Mouse (Mus musculus): ENCODE measurements around the gene Fscn2.
A peak's percentile ranks its signal among the peaks of the same experiment; 100 is the strongest.

Gene Fscn2

DNA sequence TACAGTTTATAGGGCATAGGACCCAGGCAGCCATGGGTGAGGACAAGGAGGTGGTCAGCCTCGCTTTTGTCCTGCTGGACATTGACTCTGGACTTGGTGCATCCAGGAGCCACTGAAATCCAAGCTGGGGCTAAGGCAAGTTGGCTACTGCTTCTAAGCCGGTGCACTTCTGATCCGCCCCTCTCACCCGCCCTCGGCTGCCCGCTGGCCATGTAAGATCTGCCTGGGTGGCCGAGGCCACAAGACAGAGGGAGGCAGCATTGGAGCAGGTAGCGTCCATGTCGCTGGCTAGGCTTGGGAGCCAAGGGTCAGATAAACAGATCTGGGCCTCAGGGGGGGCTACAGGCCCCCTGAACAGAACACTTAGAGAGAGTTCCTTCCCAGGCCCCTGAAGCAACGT, at the start of gene Fscn2:
TSS of gene Fscn2 (plus strand) at position 240 of the 400 bp plus-strand sequence.
- DNase-seq = no peak

GRCm38 (mm10) chr11:120311561-120311960, 49.8 kb upstream of the Fscn2 start:
- DNase-seq = peak; percentile 26 to 41

DNA sequence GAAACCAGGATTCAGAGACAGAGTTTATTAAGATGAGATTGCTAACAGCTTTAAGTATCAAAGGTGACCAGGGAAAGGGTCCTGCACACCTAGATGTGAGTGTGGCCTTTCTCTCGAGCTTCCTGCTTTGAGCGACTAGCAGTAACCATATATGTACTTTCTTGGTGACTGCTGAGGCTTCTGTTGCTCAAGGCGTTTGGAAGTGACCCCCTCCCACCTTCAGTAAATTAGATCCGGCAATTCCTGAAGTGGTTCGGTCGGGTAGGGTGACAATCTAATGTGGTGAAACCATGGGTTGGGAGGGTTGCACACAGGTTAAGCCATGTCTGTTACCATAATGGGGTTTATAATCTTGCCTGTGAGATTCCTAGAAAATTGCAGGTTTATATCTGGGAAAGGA, 49.3 kb upstream of the Fscn2 start:
- DNase-seq = peak in 1 of 2 experiments; percentile 16

- DNase-seq = peak in 1 of 2 experiments; percentile 8
Observed at GRCm38 (mm10) chr11:120313906-120314685, 47.2 kb upstream of the Fscn2 start.

- DNase-seq = peak; percentile 70 to 71
Observed at GRCm38 (mm10) chr11:120314721-120315415, 46.5 kb upstream of the Fscn2 start.

- DNase-seq = peak; percentile 78 to 79
Observed at GRCm38 (mm10) chr11:120315416-120315761, 45.9 kb upstream of the Fscn2 start.

GRCm38 (mm10) chr11:120315832-120316689, 45.3 kb upstream of the Fscn2 start:
- peak; percentile 93 to 96 for DNase-seq

DNA sequence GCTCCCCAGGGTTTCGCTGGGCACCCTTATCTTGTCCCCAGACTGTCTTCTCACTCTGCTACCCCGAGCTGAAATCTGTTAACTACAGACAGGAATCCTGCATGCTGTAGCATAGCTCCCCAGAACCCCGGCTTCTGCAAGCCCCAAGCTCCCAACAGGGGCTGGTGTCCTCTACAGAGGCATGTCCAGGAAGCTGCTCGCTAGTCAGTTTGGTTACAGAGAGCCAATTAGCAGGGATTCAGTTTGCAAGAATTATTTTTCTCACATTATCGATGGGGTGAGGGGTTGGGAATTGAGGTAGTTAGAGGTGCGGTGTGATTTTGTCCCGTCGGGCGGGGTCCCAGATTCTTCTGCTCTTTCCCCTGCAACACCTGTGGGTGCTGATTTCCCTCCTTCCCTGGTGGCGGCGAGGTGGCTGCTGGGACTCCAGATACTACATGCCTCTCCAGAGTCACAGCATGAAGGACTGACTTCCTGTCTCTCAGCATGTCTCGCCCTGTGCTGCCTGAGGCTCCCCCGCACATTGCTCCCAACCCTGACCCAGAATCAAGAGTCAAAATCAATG, 44.6 kb upstream of the Fscn2 start:
- no peak for DNase-seq

GRCm38 (mm10) chr11:120317456-120317855, 43.9 kb upstream of the Fscn2 start:
- DNase-seq = no peak

- DNase-seq = no peak
Observed at GRCm38 (mm10) chr11:120319310-120319709, 42.0 kb upstream of the Fscn2 start.

DNA sequence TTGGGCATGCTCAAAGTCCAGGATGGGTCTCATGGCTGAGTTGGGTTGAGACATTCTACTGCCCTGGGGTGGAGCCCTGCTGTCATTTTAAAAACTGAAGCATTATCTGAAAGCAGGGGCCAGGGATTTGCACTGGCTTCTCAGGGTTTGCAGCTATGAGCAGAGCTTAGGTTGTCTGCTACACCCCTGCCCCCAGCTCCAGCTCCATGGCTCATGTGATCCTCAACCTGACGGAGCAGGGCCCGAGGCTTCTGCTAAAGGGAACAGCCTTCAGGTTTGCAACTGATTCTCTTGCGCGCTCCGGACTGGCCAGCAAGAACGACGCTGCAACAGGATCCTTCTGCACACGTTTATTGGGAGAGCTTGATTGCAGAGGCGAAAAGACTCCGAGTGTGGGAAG, 41.2 kb upstream of the Fscn2 start:
- DNase-seq = no peak

DNA sequence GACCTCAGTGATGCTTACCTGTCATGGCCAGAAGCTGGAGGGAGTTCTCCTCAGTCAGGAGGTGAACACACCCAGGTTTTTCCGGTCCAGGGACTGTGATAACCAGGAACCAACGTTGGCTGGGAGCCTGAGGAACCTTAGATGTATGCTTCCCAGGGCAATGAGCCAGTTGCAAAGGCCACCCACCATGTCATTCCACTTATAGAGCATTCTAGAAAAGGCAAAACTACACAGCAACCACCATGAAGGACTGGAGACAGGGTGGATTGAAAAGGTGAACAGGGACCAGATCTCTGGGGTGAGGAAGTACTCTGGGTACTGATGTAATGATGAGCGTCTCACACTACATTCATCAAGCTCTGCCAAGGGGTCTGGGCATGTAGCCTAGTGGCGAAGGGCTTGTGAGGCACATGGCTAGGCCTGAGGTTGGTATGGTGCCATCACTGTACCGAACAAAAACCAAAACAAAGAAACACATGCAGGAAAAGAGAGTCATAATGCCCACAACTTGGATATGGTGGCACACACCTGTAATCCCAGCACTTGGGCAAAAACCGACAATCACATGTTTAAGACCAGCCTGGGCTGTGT, 25.8 kb upstream of the Fscn2 start:
- peak; percentile 77 to 85 for DNase-seq

DNA sequence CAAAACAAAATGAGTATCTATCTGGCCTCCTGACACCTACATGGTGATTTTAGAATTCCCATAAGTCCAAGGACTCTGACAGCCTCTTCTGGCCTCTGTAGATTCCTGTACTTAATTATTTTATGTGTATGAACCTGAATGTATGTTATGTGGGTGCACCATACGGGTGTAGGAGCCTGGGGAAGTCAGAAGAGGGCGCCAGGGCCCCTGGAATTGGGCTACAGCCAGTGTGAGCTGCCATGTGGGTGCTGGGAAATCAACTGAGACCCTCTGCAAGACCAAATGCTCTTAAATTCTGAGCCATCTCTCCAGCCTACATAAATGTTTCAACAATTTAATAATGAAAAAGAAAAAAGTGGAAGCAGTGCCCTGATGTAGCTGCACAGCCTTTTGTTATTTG, 23.9 kb upstream of the Fscn2 start:
- no peak for DNase-seq

DNA sequence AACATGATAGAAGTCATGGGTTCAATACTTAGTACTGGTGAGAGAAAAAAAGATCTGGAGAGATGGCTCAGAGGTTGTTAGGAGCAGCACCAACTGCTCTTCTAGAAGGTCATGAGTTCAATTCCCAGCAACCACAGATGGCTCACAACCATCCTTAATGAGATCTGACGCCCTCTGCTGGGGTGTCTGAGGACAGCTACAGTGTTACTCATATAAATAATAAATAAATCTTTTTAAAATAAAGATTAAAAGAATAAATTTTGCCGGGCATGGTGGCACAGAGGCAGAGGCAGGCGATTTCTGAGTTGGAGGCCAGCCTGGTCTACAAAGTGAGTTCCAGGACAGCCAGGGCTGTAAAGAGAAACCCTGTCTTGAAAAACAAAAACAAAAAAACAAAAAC, 22.5 kb upstream of the Fscn2 start:
- peak in 1 of 2 experiments; percentile 6 for DNase-seq

- no peak for DNase-seq
Observed at GRCm38 (mm10) chr11:120339978-120340513, 21.3 kb upstream of the Fscn2 start.

GRCm38 (mm10) chr11:120341661-120342060, 19.7 kb upstream of the Fscn2 start:
- no peak for DNase-seq

GRCm38 (mm10) chr11:120342656-120343160, 18.6 kb upstream of the Fscn2 start:
- DNase-seq = no peak

DNA sequence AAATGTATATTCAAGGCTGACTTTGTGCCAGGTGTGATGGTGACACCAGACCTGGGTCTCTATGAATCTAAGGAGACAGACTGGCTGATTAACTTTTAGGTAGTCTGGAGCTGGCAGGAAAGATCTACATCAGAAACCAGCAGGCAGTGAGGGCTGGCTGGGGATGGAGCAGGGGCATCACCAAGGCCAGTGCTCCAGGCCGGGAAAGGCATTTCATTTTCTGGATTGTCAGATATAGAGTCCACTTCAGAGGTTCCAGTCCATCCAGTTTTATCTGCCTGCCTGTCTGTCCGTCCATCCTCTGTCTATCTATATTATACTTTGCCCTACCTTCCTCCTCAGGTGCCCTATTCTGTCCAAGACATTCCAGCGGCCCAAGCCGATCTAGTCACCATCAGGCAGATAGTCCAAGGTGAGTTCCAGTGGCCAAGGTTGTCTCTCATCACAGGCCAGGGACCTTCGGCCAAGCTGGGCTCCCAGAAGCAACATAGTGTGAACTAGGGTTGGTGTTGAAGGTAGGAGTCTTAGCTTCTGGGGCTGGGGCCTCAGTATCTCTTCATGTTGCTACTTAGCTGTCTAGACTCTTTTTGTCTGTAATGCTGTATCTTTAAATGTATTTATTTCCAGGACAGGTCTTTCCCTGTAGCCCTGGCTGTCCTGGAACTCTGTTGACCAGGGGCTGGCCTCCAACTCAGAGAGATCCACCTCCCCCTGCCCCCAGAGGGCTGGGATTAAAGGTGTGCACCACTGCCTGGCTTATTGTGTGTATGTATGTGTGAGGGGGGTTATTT, 17.6 kb upstream of the Fscn2 start:
- DNase-seq = peak in 1 of 2 experiments; percentile 28

DNA sequence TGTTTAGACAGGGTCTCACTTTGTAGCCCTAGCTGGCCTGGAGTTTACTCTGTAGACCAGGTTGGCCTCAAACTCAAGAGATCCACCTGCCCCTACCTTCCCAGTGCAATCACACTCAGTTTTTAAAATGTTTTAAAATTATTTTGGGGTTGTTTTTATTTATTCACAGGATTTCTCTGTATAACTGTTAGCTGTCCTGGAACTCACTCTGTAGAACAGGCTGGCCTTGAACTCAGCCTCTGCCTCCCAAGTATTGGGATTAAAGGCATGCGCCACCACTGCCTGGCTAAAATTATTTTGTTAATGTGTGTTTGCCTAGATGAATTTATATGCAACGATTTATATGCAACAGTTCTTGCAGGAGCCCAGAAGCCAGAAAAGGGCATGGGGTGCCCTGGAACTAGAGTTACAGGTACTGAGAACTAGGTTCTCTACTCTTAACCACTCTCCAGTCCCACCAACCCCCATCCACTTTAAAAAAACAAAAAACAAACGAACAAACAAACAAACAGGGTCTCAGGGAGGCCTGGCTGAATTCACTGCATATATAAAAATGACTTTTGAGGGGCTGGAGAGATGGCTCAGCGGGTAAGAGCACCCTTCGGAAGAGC, 16.9 kb upstream of the Fscn2 start:
- peak in 1 of 2 experiments; percentile 21 for DNase-seq

GRCm38 (mm10) chr11:120345067-120345681, 16.2 kb upstream of the Fscn2 start:
- peak in 1 of 2 experiments; percentile 42 for DNase-seq
